Mouse (Mus musculus) CH12.LX (cell line): ENCODE results near the gene Cnfn. TPM values are rescaled to one million over a fixed set of nuclear protein-coding genes. Genes with fewer than 3 reads are reported as not detected.

Source experiments
- DNase-seq: peaks from one replicate; pipeline ENCODE4 v3.0.0-alpha.2; 2013; ENCODE audit errors: extremely low read depth
- H3K27ac ChIP-seq: 2 replicates; pipeline ENCODE4 v1.5.1; 2012; ENCODE audit warnings: low read depth, mild to moderate bottlenecking, control low read depth, moderate library complexity; ENCODE audit not compliant: insufficient read depth
- H3K27me3 ChIP-seq: replicated peaks from 2 replicates; pipeline ENCODE3; 2012; ENCODE audit warnings: inconsistent platforms
- H3K36me3 ChIP-seq, 2 experiments: replicated peaks in 1 of 2; 2 replicates each; pipeline versions ENCODE3 to v1.6.1; 2012; ENCODE audit warnings: inconsistent platforms in 1 of 2, low read length in 1 of 2, mild to moderate bottlenecking in 1 of 2, mixed read lengths in 1 of 2, moderate library complexity in 1 of 2; ENCODE audit not compliant: control insufficient read depth in 1 of 2, insufficient read depth in 1 of 2
- H3K4me1 ChIP-seq, 2 experiments: 2 replicates each; pipeline ENCODE4 v1.6.1; 2012; ENCODE audit warnings: inconsistent platforms in 1 of 2, moderate library complexity in 1 of 2; ENCODE audit not compliant: insufficient read depth in 2 of 2, control insufficient read depth in 1 of 2
- H3K4me2 ChIP-seq: 2 replicates; pipeline ENCODE4 v1.6.1; 2012; ENCODE audit warnings: low read depth, mild to moderate bottlenecking, control low read depth; ENCODE audit not compliant: poor library complexity, insufficient read depth, severe bottlenecking
- H3K4me3 ChIP-seq, 3 experiments: fragments of 150-350 bp in 1 of 3; sonication (generic) in 1 of 3; replicated peaks in 1 of 3; 2 replicates each; pipeline versions ENCODE3 to v1.5.1; 2011 to 2012; ENCODE audit warnings: low read depth in 2 of 3, low read length in 2 of 3, mild to moderate bottlenecking in 2 of 3, moderate library complexity in 2 of 3, control low read depth in 1 of 3, improper control_type of control experiment in 1 of 3, inconsistent platforms in 1 of 3, mixed read lengths in 1 of 3; ENCODE audit not compliant: poor library complexity in 1 of 3
- H3K79me2 ChIP-seq: replicated peaks from 2 replicates; pipeline ENCODE4 v1.6.1; 2012; ENCODE audit warnings: mild to moderate bottlenecking, moderate library complexity; ENCODE audit not compliant: control insufficient read depth, poor library complexity, insufficient read depth, severe bottlenecking; ENCODE audit errors: extremely low read depth
- H3K9ac ChIP-seq: 2 replicates; pipeline ENCODE4 v1.6.1; 2012; ENCODE audit warnings: low read depth, mild to moderate bottlenecking, control low read depth, moderate library complexity; ENCODE audit not compliant: insufficient read depth
- H3K9me3 ChIP-seq: replicated peaks from 2 replicates; pipeline ENCODE3; 2012; ENCODE audit warnings: low read length, inconsistent platforms, mixed read lengths
- BHLHE40 ChIP-seq: IDR thresholded peaks from 2 replicates; pipeline ENCODE4 v1.6.1; 2011; ENCODE audit warnings: mild to moderate bottlenecking, low read depth, low read length, improper control_type of control experiment
- CHD1 ChIP-seq: IDR thresholded peaks from 2 replicates; pipeline ENCODE4 v1.6.1; 2012; ENCODE audit warnings: low read depth, low read length, improper control_type of control experiment, inconsistent platforms
- CHD2 ChIP-seq: IDR thresholded peaks from 2 replicates; pipeline ENCODE4 v1.6.1; 2011; ENCODE audit warnings: low read length, improper control_type of control experiment
- E2F4 ChIP-seq: IDR thresholded peaks from 2 replicates; pipeline ENCODE4 v1.6.1; 2011; ENCODE audit warnings: low read depth, low read length, improper control_type of control experiment; ENCODE audit not compliant: insufficient replicate concordance
- ELF1 ChIP-seq: IDR thresholded peaks from 2 replicates; pipeline ENCODE4 v1.6.1; 2014; ENCODE audit warnings: low read depth, mild to moderate bottlenecking, inconsistent platforms, low read length, improper control_type of control experiment
- EP300 ChIP-seq: IDR thresholded peaks from 2 replicates; pipeline ENCODE4 v1.6.1; 2011; ENCODE audit warnings: low read length, improper control_type of control experiment
- GABPA ChIP-seq: IDR thresholded peaks from 2 replicates; pipeline ENCODE4 v1.6.1; 2012; ENCODE audit warnings: low read depth, low read length, improper control_type of control experiment, inconsistent platforms; ENCODE audit not compliant: insufficient replicate concordance
- HCFC1 ChIP-seq: IDR thresholded peaks from 2 replicates; pipeline ENCODE4 v1.6.1; 2012; ENCODE audit warnings: low read depth, mild to moderate bottlenecking, inconsistent platforms, low read length, improper control_type of control experiment
- IRF4 ChIP-seq: IDR thresholded peaks from 2 replicates; pipeline ENCODE4 v1.6.1; 2014; ENCODE audit warnings: low read depth, mild to moderate bottlenecking, inconsistent platforms, low read length, improper control_type of control experiment
- JUN ChIP-seq: IDR thresholded peaks from 2 replicates; pipeline ENCODE4 v1.6.1; 2011; ENCODE audit warnings: low read depth, mild to moderate bottlenecking, low read length, improper control_type of control experiment, moderate library complexity; ENCODE audit not compliant: insufficient read depth
- MAFK ChIP-seq: IDR thresholded peaks from 2 replicates; pipeline ENCODE4 v1.6.1; 2011; ENCODE audit warnings: low read length, improper control_type of control experiment; ENCODE audit not compliant: insufficient replicate concordance
- MAZ ChIP-seq: IDR thresholded peaks from 2 replicates; pipeline ENCODE4 v1.6.1; 2012; ENCODE audit warnings: low read depth, mild to moderate bottlenecking, inconsistent platforms, low read length, improper control_type of control experiment, moderate library complexity
- MEF2A ChIP-seq: IDR thresholded peaks from 2 replicates; pipeline ENCODE4 v1.6.1; 2014; ENCODE audit warnings: low read depth, mild to moderate bottlenecking, inconsistent platforms, low read length, improper control_type of control experiment, borderline replicate concordance
- NELFE ChIP-seq: IDR thresholded peaks from 2 replicates; pipeline ENCODE4 v1.6.1; 2011; ENCODE audit warnings: low read depth, low read length, improper control_type of control experiment
- POLR2AphosphoS2 ChIP-seq: IDR thresholded peaks from 2 replicates; pipeline ENCODE4 v1.6.1; 2011; ENCODE audit warnings: low read depth, low read length, improper control_type of control experiment
- RAD21 ChIP-seq: IDR thresholded peaks from 2 replicates; pipeline ENCODE4 v1.6.1; 2011; ENCODE audit warnings: low read depth, mild to moderate bottlenecking, low read length, improper control_type of control experiment, moderate library complexity
- SMC3 ChIP-seq: IDR thresholded peaks from 2 replicates; pipeline ENCODE4 v1.6.1; 2011; ENCODE audit warnings: low read depth, low read length, improper control_type of control experiment
- TBP ChIP-seq: conservative IDR thresholded peaks from 2 replicates; pipeline ENCODE4 v1.6.1; 2011; ENCODE audit warnings: low read depth, low read length, improper control_type of control experiment
- UBTF ChIP-seq: IDR thresholded peaks from 2 replicates; pipeline ENCODE4 v1.6.1; 2012; ENCODE audit warnings: low read depth, mild to moderate bottlenecking, inconsistent platforms, low read length, improper control_type of control experiment, moderate library complexity
- ZC3H11A ChIP-seq: IDR thresholded peaks from 2 replicates; pipeline ENCODE4 v1.6.1; 2012; ENCODE audit warnings: low read depth, mild to moderate bottlenecking, inconsistent platforms, low read length, improper control_type of control experiment
- ZMIZ1 ChIP-seq: IDR thresholded peaks from 2 replicates; pipeline ENCODE4 v1.6.1; 2012; ENCODE audit warnings: low read depth, mild to moderate bottlenecking, inconsistent platforms, low read length, improper control_type of control experiment
- ZNF384 ChIP-seq: IDR thresholded peaks from 2 replicates; pipeline ENCODE4 v1.6.1; 2012; ENCODE audit warnings: low read depth, low read length, improper control_type of control experiment, inconsistent platforms
- dilution Hi-C: fragments of 300-500 bp; cut with MboI; formaldehyde crosslinking; loops from 2 replicates; pipeline ENCODE4 v1.14.3; 2020; ENCODE audit warnings: low sequenced_read_pairs; ENCODE audit not compliant: extremely low pct_unique_long_range_greater_than_20kb, extremely low pct_ligation_motif_present
- in situ Hi-C: fragments of 300-500 bp; cut with MboI; formaldehyde crosslinking; loops from 3 replicates; pipeline ENCODE4 v1.14.3; 2019; ENCODE audit warnings: low sequenced_read_pairs, low pct_ligation_motif_present, low pct_unique_long_range_greater_than_20kb, mixed read lengths
- polyA plus RNA-seq: library from polyadenylated mRNA; unstranded; fragments of >175 nt; gene quantifications from 2 replicates; pipeline ENCODE4 v1.2.1, GENCODE M21; 2012; ENCODE audit warnings: low read depth; ENCODE audit not compliant: insufficient read length
- total RNA-seq, 2 experiments: library from RNA; depleted of rRNA; stranded (reverse); fragments of 300-350 nt in 1 of 2; fragments of >200 nt in 1 of 2; gene quantifications; 2 replicates each; pipeline ENCODE4 v1.2.3; 2012 to 2014

Gene Cnfn
- total and polyA plus RNA-seq, 3 experiments = not detected

GRCm38 (mm10) chr7:25358721-25359206, 10.8 kb downstream of the Cnfn start:
- TF ChIP-seq MAZ = no peak
- TF ChIP-seq ZNF384 = no peak
- no peak for TF ChIP-seq TBP
- Histone ChIP-seq H3K27ac (no peak overlapping the region), H3K4me3 (no peak overlapping the region), H3K27me3 (peaks cover 19% of the 10 kb centered on the region), H3K4me1 (peaks cover 0 to 3% of the 10 kb centered on the region in 2 experiments; a peak in 1 of 4 replicates), H3K4me2 (no peak overlapping the region), H3K36me3 (no peaks in the 10 kb centered on the region), H3K79me2 (no peaks in the 10 kb centered on the region), H3K9ac (no peak overlapping the region), H3K9me3 (no peaks in the 10 kb centered on the region)
- dilution Hi-C loops (no loop called here), in situ Hi-C loops (no loop called here)
- DNase-seq = no peak

GRCm38 (mm10) chr7:25348861-25349260, 20.7 kb downstream of the Cnfn start:
- in situ Hi-C loops = no loop called here

GRCm38 (mm10) chr7:25341000-25341784, 28.3 kb downstream of the Cnfn start:
- in situ Hi-C loops = no loop called here
- Histone ChIP-seq H3K4me1 (0 out of 4 replicates have a peak, but pooled peaks cover 0 to 3% of the 10 kb centered on the region in 2 experiments), H3K36me3 (no peaks in the 10 kb centered on the region), H3K9me3 (no peaks in the 10 kb centered on the region)
- TF ChIP-seq BHLHE40 (peak; percentile 34; the same call in 1 of the 2 replicates), ELF1 (no peak)
- TF ChIP-seq, all 38 proteins: peak for 1
- dilution Hi-C loops = no loop called here
- H3K79me2 ChIP-seq = no peaks in the 10 kb centered on the region
- H3K27me3 ChIP-seq = peaks cover 43% of the 10 kb centered on the region
- H3K4me2 ChIP-seq = no peak overlapping the region
- no peak overlapping the region for H3K9ac ChIP-seq
- no peak for DNase-seq
- H3K4me3 ChIP-seq = no peak overlapping the region
- no peak overlapping the region for H3K27ac ChIP-seq

More at GRCm38 (mm10) chr7:25348861-25349260, 20.7 kb downstream of the Cnfn start:
- TF ChIP-seq JUN = no peak
- TF ChIP-seq E2F4 = no peak
- TF ChIP-seq ZC3H11A = no peak
- TF ChIP-seq ZMIZ1 = no peak
- TF ChIP-seq IRF4 = no peak
- TF ChIP-seq CHD1 = no peak
- TF ChIP-seq SMC3 = no peak
- no peak for TF ChIP-seq UBTF
- no peak for TF ChIP-seq MEF2A
- no peak for TF ChIP-seq CHD2
- TF ChIP-seq RAD21 = no peak
- no peak for TF ChIP-seq TBP
- TF ChIP-seq MAFK = no peak
- no peak for TF ChIP-seq NELFE
- TF ChIP-seq POLR2AphosphoS2 = no peak
- TF ChIP-seq EP300 = no peak
- TF ChIP-seq HCFC1 = no peak
- no peak for TF ChIP-seq MAZ
- TF ChIP-seq GABPA = no peak
- TF ChIP-seq, all 38 proteins: peak for 0
- no peaks in the 10 kb centered on the region for H3K36me3 ChIP-seq
- H3K4me3 ChIP-seq = no peak overlapping the region
- H3K27ac ChIP-seq = no peak overlapping the region
- no peaks in the 10 kb centered on the region for H3K79me2 ChIP-seq
- DNase-seq = no peak
- dilution Hi-C loops = no loop called here
- no peak overlapping the region for H3K9ac ChIP-seq
- H3K4me2 ChIP-seq = no peak overlapping the region
- peaks cover 43% of the 10 kb centered on the region for H3K27me3 ChIP-seq
- no peaks in the 10 kb centered on the region for H3K4me1 ChIP-seq
- H3K9me3 ChIP-seq = peaks cover 10% of the 10 kb centered on the region
